23 mouse cellular contexts compared by ENCODE assay signal in genomic region chr2:21783721-21784120, GRCm38 (mm10).
DNase-seq lines count a peak whose midpoint lies in the region; TF ChIP-seq lines count a peak whose summit lies in the region.
"Had no signal": no experiment of that assay in that cellular context is flagged by ENCODE, and none has a peak within 500 bp of the region (broad histone marks: within the 10 kb centered on the region; RNA-seq: fewer than 3 reads in every experiment).

No protein-coding gene starts in this region.

- H3K4me1 ChIP-seq in lung, adult 2 months (ENCODE audit: control insufficient read depth, insufficient read depth, low read length), result no peaks in the 10 kb centered on the region
- H3K4me1 ChIP-seq: embryonic facial prominence, embryonic 12.5 days; embryonic facial prominence, embryonic 15.5 days; heart, embryonic 12.5 days; heart, embryonic 15.5 days; hindbrain, embryonic 10.5 days had no signal

- H3K4me3 ChIP-seq in layer of hippocampus, adult 2 months, result no peak overlapping the region
- H3K4me3 ChIP-seq in lung, adult 2 months (replicated peaks; ENCODE audit: extremely low read depth, low read depth, low read length), result no peak overlapping the region
- H3K4me3 ChIP-seq: embryonic facial prominence, embryonic 12.5 days; embryonic facial prominence, embryonic 15.5 days; heart, embryonic 12.5 days; heart, embryonic 15.5 days; hindbrain, embryonic 10.5 days had no signal

- TF ChIP-seq POLR2A in lung, adult 2 months (IDR thresholded peaks at IDR 0.05; ENCODE audit: borderline replicate concordance, extremely low read depth, low read depth, low read length), result no peak

- WGBS in lung, adult 2 months, result 81% methylated on average over 2 of the region's 2 CpGs

- TF ChIP-seq CTCF in layer of hippocampus, adult 2 months (conservative IDR thresholded peaks at IDR 0.05), result no peak
- TF ChIP-seq CTCF in lung, adult 2 months (IDR thresholded peaks at IDR 0.05; ENCODE audit: insufficient read depth, low read length), result no peak

- H3K27ac ChIP-seq in layer of hippocampus, adult 2 months, result no peak overlapping the region
- H3K27ac ChIP-seq: embryonic facial prominence, embryonic 12.5 days; embryonic facial prominence, embryonic 15.5 days; heart, embryonic 15.5 days; hindbrain, embryonic 10.5 days; hindbrain, embryonic 14.5 days; hindbrain, postnatal 0 days had no signal

- peak; percentile 74 for DNase-seq in brain, adult 2 months (ENCODE audit: low read depth, low spot score)
- peak; percentile 34 to 53 for DNase-seq in cerebellum, adult 18-20 months
- peak; percentile 47 for DNase-seq in cerebellum, adult 9-10 months
- peak; percentile 33 to 48 for DNase-seq in cerebellum, postnatal 14 days
- DNase-seq in layer of hippocampus, adult 2 months (ENCODE audit: low spot score in 2 of 2), result no peak
- DNase-seq in right cerebral cortex, adult 18-20 months, result no peak
- no peak for DNase-seq in lung, adult 2 months
- no peak for DNase-seq in kidney, adult 9 months
- DNase-seq: adrenal gland, adult 8-10 months; adrenal gland, postnatal 25 days; forebrain, postnatal 0 days; gastrocnemius, postnatal 25 days; heart, adult 18-20 months; heart, postnatal 10 days; heart, postnatal 36 days; kidney, adult 18-20 months had no signal

Comparison
In these comparisons a context has a peak if more than half of its experiments do, and no peak if none do; other contexts are left out.
1. DNase-seq: peak in brain, adult 2 months (single experiment), cerebellum, adult 18-20 months (2 of 2), cerebellum, adult 9-10 months (single experiment) and cerebellum, postnatal 14 days (2 of 2); none in layer of hippocampus, adult 2 months (0 of 2), right cerebral cortex, adult 18-20 months (single experiment), lung, adult 2 months (single experiment) and kidney, adult 9 months (single experiment).